Mouse (Mus musculus) hindbrain, embryonic 16.5 days (tissue): Measurements from ENCODE around the gene Smim24. TPM values are rescaled to one million over a fixed set of nuclear protein-coding genes. Genes with fewer than 3 reads are reported as not detected.

ENCODE experiments used
- ATAC-seq: fragments of 200-750 bp; cut with Nextera tagmentation; 2 replicates; pipeline ENCODE4 v1.8.0; 2017; ENCODE audit warnings: moderate TSS enrichment, moderate library complexity
- H3K27ac ChIP-seq: fragments of 300-500 bp; sonication (generic); 2 replicates; pipeline ENCODE4 v1.5.1; 2014; ENCODE audit warnings: low read depth, mild to moderate bottlenecking, control low read depth, low read length, moderate library complexity
- H3K27me3 ChIP-seq: fragments of 300-500 bp; sonication (generic); replicated peaks from 2 replicates; pipeline ENCODE4 v1.6.1; 2014; ENCODE audit warnings: low read length; ENCODE audit not compliant: control insufficient read depth, insufficient read depth
- H3K36me3 ChIP-seq: fragments of 300-500 bp; sonication (generic); 2 replicates; pipeline ENCODE4 v1.6.1; 2014; ENCODE audit warnings: mild to moderate bottlenecking, low read length, moderate library complexity, mixed read lengths; ENCODE audit not compliant: control insufficient read depth, insufficient read depth
- H3K4me1 ChIP-seq: fragments of 300-500 bp; sonication (generic); 2 replicates; pipeline ENCODE4 v1.6.1; 2014; ENCODE audit warnings: low read depth, low read length; ENCODE audit not compliant: control insufficient read depth, insufficient read depth
- H3K4me2 ChIP-seq: fragments of 300-500 bp; sonication (generic); 2 replicates; pipeline ENCODE4 v1.6.1; 2014; ENCODE audit warnings: mild to moderate bottlenecking, low read length, control low read depth, moderate library complexity
- H3K4me3 ChIP-seq: fragments of 300-500 bp; sonication (generic); 2 replicates; pipeline ENCODE4 v1.5.1; 2014; ENCODE audit warnings: mild to moderate bottlenecking, low read length, control low read depth, moderate library complexity
- H3K9ac ChIP-seq: fragments of 300-500 bp; sonication (generic); 2 replicates; pipeline ENCODE4 v1.6.1; 2014; ENCODE audit warnings: low read depth, mild to moderate bottlenecking, control low read depth, low read length, moderate library complexity
- H3K9me3 ChIP-seq: fragments of 300-500 bp; sonication (generic); 2 replicates; pipeline ENCODE4 v1.6.1; 2014; ENCODE audit warnings: mild to moderate bottlenecking, low read length, moderate library complexity; ENCODE audit not compliant: control insufficient read depth
- WGBS: fragments of 180-500 bp; shearing (Covaris S2); extraction: QIAGEN DNeasy Blood & Tissue Kit; methylation state at CpG from one replicate; pipeline ENCODE4 v1.1.7; 2014; 5-methylcytosine and 5-hydroxymethylcytosine counted together
- polyA plus RNA-seq: library from polyadenylated mRNA; unstranded; fragments of >200 nt; fragmentation: Nextera tagmentation; extraction: Ambion mirVana; gene quantifications from 2 replicates; pipeline ENCODE4 v1.2.1, GENCODE M21; 2015

Smim24 gene
- polyA plus RNA-seq, 1 experiment from 2014 or later: 1.6 TPM

GRCm38 (mm10) chr10:81409330-81409729 is 16.5 kb downstream of the Smim24 start:
- Histone ChIP-seq H3K27me3 (peaks cover 3% of the 10 kb centered on the region; the same call in 1 of the 2 replicates), H3K4me1 (peaks cover 41% of the 10 kb centered on the region), H3K9ac (no peak overlapping the region), H3K27ac (peak overlapping the region; percentile 29), H3K9me3 (no peaks in the 10 kb centered on the region), H3K4me3 (no peak overlapping the region), H3K4me2 (no peak overlapping the region), H3K36me3 (peaks cover 18% of the 10 kb centered on the region)
- 11% methylated on average over 8 of the region's 8 CpGs for WGBS
- ATAC-seq: no peak

- Histone ChIP-seq H3K9me3 (no peaks in the 10 kb centered on the region), H3K4me3 (no peak overlapping the region), H3K4me2 (no peak overlapping the region), H3K27me3 (peaks cover 3% of the 10 kb centered on the region; the same call in 1 of the 2 replicates), H3K36me3 (peaks cover 14% of the 10 kb centered on the region), H3K27ac (0 out of 2 replicates have a peak overlapping the region, but pooled peaks have one; percentile 81), H3K4me1 (peaks cover 49% of the 10 kb centered on the region), H3K9ac (no peak overlapping the region)
- 70% methylated on average over 4 of the region's 4 CpGs for WGBS
- no peak for ATAC-seq
These were observed 17.5 kb downstream of the Smim24 start for GRCm38 (mm10) chr10:81410350-81410749.

DNA sequence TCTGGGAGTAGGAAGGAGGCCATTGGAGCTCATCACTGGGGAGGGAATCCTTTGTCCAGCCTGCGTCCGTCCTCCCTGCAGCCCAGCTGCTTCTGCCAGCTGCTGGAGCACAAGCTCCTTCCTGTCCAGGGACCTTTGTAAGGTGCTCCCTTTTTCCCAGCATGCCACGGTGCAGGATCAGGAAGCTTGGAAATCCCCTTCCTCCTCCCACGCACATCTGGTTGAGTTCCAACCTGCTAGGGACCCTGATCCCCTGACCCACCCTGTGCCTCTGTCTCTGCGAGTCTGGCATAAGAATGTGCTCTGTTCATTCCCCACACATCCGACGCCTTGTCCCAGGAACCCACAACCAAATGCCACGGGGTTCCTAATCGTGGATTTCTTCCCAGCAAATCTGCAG is 18.1 kb downstream of the Smim24 start:
- Histone ChIP-seq H3K36me3 (peaks cover 12% of the 10 kb centered on the region), H3K4me2 (no peak overlapping the region), H3K4me3 (no peak overlapping the region), H3K9ac (no peak overlapping the region), H3K27me3 (peaks cover 3% of the 10 kb centered on the region; the same call in 1 of the 2 replicates), H3K9me3 (no peaks in the 10 kb centered on the region), H3K4me1 (peaks cover 52% of the 10 kb centered on the region), H3K27ac (peak overlapping the region; percentile 81)
- WGBS: 62% methylated on average over 9 of the region's 9 CpGs
- ATAC-seq: no peak

DNA sequence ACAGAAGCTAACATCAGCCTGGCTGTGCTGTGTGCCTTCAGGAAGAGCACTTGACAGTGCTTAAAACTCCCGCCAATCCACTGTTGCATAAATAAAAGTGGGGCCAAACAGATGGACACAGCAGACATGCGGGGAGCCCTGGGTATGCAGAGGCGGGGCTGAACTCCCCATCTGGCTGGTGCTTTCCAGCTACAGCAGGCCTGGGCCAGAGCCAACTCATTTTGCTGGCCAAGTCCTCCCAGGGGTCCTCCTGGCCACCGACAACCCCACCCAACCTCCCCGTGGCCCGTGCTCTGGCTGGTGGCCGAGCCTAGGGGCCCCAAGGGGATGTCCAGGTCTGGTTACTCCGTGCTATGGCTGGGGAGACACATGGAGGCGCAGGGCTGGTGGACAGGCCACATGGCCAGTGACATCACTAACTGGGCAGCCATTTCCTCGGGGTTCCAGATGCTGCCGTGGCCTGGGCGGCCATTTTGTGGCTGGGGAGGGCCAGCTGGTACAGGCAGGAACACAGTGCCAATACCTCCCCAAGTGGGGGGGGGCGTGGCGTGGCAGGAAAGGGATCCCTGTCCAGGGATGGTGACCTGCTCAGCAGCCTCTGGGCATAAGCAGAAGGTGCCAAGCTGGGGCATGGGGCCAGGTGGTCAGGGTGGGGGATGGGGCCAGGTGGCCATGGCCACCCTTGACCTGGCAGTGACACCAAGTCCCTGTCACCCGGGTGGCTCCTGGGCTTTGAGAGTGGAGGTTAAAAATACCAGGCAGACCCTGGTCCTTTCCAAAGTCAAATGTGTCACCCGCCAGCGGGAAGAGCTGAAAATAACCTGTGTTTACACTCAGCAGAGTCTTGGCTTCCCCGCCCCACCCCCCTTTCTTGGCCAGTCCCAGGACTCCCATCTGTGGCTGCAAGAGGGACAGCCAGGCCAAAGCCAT is 18.9 kb downstream of the Smim24 start:
- Histone ChIP-seq H3K9ac (peak overlapping the region; percentile 43; the same call in 1 of the 2 replicates), H3K27ac (peak overlapping the region; percentile 81), H3K36me3 (peaks cover 4% of the 10 kb centered on the region), H3K4me3 (no peak overlapping the region), H3K4me1 (peaks cover 54% of the 10 kb centered on the region), H3K9me3 (no peaks in the 10 kb centered on the region), H3K27me3 (peaks cover 3% of the 10 kb centered on the region; the same call in 1 of the 2 replicates), H3K4me2 (peak overlapping the region; percentile 15; the same call in 1 of the 2 replicates)
- 37% methylated on average over 18 of the region's 18 CpGs for WGBS
- peak; percentile 18; the same call in 1 of the 2 replicates for ATAC-seq

- Histone ChIP-seq H3K9ac (no peak overlapping the region), H3K4me3 (no peak overlapping the region), H3K9me3 (no peaks in the 10 kb centered on the region), H3K4me2 (no peak overlapping the region), H3K4me1 (peaks cover 55% of the 10 kb centered on the region), H3K27me3 (peaks cover 3% of the 10 kb centered on the region; the same call in 1 of the 2 replicates), H3K36me3 (no peaks in the 10 kb centered on the region; the same call in 1 of the 2 replicates), H3K27ac (peak overlapping the region; percentile 81; the same call in 1 of the 2 replicates)
- WGBS: 74% methylated on average over 16 of the region's 16 CpGs
- ATAC-seq: no peak
These were observed 19.9 kb downstream of the Smim24 start for GRCm38 (mm10) chr10:81412586-81413309.

DNA sequence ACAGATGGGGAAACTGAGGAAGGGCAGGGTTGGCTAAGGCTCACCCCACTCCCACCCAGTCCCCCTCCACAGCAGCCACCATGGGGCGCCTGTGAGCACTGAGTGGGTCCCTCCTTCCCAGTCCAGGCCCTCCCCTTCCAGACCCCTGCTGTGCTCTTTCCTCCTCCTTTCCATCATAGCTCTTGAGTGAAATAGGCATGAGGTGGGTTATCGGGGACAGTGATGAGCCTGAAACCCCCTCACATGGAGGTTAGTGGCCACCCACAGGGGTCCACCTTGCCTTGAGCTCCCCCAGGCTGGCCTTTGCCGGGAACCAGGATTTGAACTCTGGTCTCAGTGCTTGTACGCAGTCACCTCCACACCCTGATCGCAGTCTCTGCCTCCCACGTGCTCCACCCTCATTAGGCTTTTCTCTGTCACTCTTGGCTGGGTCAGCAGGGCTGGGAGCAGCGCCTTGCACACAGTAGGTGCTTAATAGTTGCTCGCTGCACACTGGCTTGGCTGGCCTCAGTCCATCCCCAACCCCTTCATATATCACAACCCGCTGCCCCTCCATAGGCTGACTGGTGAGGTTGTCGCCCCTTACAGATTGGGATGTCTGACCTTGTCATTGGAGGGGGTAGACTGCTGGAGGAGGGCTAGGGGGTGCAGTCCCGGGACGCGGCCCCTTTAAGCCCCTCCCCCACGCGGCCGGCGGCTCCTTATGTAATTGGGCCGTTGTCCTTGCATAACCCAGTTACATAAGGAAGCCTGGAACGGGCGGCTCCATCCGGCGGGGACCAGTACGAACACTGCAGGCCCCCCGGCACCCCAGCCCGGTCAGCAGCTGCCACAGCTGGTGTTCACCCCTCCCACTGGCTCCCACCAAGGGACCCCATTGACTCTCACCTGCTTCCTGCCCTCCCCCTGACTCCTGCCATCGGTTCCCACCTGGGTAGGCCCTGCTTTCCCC is 20.7 kb downstream of the Smim24 start:
- Histone ChIP-seq H3K4me2 (peak overlapping the region; percentile 34), H3K27me3 (peaks cover 3% of the 10 kb centered on the region; the same call in 1 of the 2 replicates), H3K27ac (peak overlapping the region; percentile 23; the same call in 1 of the 2 replicates), H3K9ac (peak overlapping the region; percentile 31), H3K4me1 (peaks cover 57% of the 10 kb centered on the region), H3K36me3 (no peaks in the 10 kb centered on the region), H3K4me3 (no peak overlapping the region), H3K9me3 (no peaks in the 10 kb centered on the region)
- ATAC-seq: no peak
- WGBS: 30% methylated on average over 26 of the region's 26 CpGs

DNA sequence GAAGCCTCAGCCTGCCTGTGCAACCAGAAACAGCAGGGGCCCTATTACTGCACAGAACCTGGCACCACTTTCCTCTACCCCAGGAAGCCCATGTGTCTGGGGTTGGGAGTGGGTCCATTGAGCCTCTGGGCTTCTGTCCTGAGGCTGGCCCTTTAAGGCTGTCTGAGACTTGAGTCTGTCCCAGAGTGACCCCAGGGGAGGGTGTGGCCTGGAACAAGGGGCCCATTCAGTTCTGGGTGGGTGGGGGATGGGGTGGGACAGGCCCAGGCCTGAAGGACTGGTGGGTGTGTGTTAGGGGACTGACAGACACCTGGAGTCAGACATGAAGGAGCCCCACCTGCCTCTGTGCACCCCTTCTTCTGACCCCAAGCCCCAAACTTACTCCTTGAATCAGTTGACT is 21.8 kb downstream of the Smim24 start:
- no peak overlapping the region for H3K4me2 ChIP-seq
- H3K9ac ChIP-seq: no peak overlapping the region
- H3K9me3 ChIP-seq: no peaks in the 10 kb centered on the region
- no peak for ATAC-seq
- H3K4me3 ChIP-seq: no peak overlapping the region
- H3K27ac ChIP-seq: no peak overlapping the region
- H3K4me1 ChIP-seq: peaks cover 60% of the 10 kb centered on the region
- H3K36me3 ChIP-seq: no peaks in the 10 kb centered on the region
- H3K27me3 ChIP-seq: no peaks in the 10 kb centered on the region

GRCm38 (mm10) chr10:81415146-81415545 is 22.3 kb downstream of the Smim24 start:
- no peak for ATAC-seq
- Histone ChIP-seq H3K27ac (no peak overlapping the region), H3K9me3 (no peaks in the 10 kb centered on the region), H3K9ac (no peak overlapping the region), H3K27me3 (no peaks in the 10 kb centered on the region), H3K4me3 (no peak overlapping the region), H3K36me3 (0 out of 2 replicates have a peak, but pooled peaks cover 3% of the 10 kb centered on the region), H3K4me2 (no peak overlapping the region), H3K4me1 (peaks cover 60% of the 10 kb centered on the region)
- WGBS: 82% methylated on average over 5 of the region's 5 CpGs
